Mouse (Mus musculus) C3H10T1/2 (cell line): ENCODE data around the gene Gdf11. TPM values are rescaled to one million over a fixed set of nuclear protein-coding genes. Genes with fewer than 3 reads are reported as not detected.

Experiments used
- polyA plus RNA-seq, 2 experiments: library from polyadenylated mRNA; unstranded; fragments of >200 nt; fragmentation: generic; extraction: Trizol; gene quantifications; one replicate each; pipeline ENCODE4 v1.2.1; 2012; ENCODE audit warnings: missing spikeins in 2 of 2

Gdf11 gene
- polyA plus RNA-seq = 10 to 100 TPM in 1 of 2 experiments, 1 to 10 TPM in 1; 4.7 to 18.4 TPM

DNA sequence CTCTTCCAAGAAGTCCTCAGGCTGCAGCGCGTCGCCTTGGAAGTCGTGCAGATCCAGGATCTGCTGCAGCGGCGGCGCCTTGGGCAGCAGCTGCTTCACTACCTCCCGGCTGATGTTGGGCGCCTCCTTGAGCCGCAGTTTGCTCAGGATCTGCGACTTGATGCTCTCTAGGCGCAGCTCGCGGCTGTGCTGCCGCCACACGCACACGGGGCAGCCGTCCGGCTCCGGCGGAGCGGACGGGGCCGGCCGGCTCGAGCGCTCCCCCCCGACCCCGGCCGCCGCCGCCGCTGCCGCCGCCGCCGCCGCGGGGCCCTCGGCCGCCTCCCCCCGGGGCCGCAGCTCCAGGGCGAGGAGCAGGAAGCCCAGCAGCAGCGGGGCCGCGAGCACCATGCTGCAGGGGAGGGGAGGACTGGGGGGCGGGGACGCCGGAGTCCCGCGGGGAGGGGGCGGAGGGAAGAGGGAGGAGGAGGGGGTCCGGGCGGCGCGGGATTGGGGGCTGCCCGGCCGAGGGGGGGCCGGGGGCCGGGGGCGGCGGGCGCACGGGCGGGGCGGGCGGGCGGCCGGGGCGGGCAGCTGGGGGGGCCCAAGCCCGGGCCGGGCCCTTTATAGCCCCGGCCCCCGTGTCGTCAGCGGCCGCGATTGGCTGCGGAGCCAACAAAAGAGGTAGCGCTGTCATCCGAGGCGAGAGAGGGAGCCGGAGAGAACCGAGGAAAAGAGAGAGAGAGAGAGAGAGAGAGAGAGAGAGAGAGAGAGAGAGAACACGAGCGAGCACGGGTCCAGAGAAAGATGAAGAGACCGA, at the start of gene Gdf11:
Gene Gdf11 (minus strand): TSS at position 423 of the 799 bp plus-strand sequence.

GRCm38 (mm10) chr10:128933574-128933973, 42.1 kb upstream of the Gdf11 start, which contains the start of gene Itga7:
Itga7 (plus strand) TSS chr10:128933818.

GRCm38 (mm10) chr10:128923935-128924334, 32.4 kb upstream of the Gdf11 start, which contains the start of gene Bloc1s1:
Bloc1s1 (minus strand) TSS chr10:128924035.

DNA sequence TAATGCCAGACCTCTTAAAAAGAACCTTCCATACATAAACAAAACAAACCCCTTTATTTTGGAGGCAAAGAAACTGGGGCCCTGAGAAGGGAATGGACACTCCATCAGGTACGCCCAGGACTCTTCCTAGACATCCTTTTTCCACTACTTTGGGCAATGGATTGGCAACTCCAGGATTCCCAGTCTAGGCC, 31.2 kb upstream of the Gdf11 start, which contains the start of gene Rdh5:
Gene Rdh5 (minus strand): TSS at position 67 of the 191 bp plus-strand sequence.

DNA sequence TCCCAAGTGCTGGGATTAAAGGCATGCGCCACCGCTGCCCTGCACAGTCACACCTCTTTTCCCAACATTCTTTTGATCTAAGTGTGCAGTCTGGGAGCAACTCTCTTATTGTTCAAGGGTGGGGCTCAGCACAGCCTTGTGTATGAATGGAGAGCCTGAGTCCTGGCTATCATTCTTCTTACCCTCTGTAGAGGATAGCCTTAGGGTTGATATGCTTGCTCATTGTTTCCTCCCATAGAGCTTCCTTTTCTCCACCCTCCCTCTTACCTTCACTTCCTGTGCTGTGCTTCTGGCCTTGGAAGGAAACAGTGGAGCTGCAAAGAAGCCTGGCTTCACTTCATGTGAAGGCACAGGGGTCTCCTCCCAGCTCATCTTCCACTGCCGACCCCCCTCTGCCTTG, 9.2 kb upstream of the Gdf11 start, which contains the start of gene Cd63:
Gene Cd63 (plus strand): TSS at position 292 of the 400 bp plus-strand sequence.

Other genes with a start within 250 kb of the Gdf11 start
- gene Ikzf4, start 245.7 kb downstream of the Gdf11 start, polyA plus RNA-seq = under 1 TPM in 1 of 2 experiments, not detected in 1; 0.07 TPM
- 10 to 100 TPM in 1 of 2 experiments, 1 to 10 TPM in 1; 6.0 to 11.3 TPM for gene Suox, start 217.6 kb downstream of the Gdf11 start, polyA plus RNA-seq
- gene Rab5b, start 195.5 kb downstream of the Gdf11 start, polyA plus RNA-seq = 10 to 100 TPM; 12.3 to 76.2 TPM
- gene Pmel, start 187.5 kb downstream of the Gdf11 start, polyA plus RNA-seq = under 1 TPM; 0.05 to 0.66 TPM
- 10 to 100 TPM in 1 of 2 experiments, 1 to 10 TPM in 1; 6.3 to 18.0 TPM for gene Cdk2, start 186.7 kb downstream of the Gdf11 start, polyA plus RNA-seq
- 1 to 10 TPM in 1 of 2 experiments, under 1 TPM in 1; 0.73 to 8.6 TPM for gene Dgka, start 146.9 kb downstream of the Gdf11 start, polyA plus RNA-seq
- gene Pym1, start 143.8 kb downstream of the Gdf11 start, polyA plus RNA-seq = 10 to 100 TPM; 34.2 to 39.0 TPM
- gene Mmp19, start 100.8 kb downstream of the Gdf11 start, polyA plus RNA-seq = 10 to 100 TPM in 1 of 2 experiments, under 1 TPM in 1; 0.77 to 12.4 TPM
- 10 to 100 TPM; 10.1 to 48.8 TPM for gene Dnajc14, start 87.7 kb downstream of the Gdf11 start, polyA plus RNA-seq
- gene Tmem198b, start 87.3 kb downstream of the Gdf11 start, polyA plus RNA-seq = 10 to 100 TPM; 14.8 to 25.5 TPM
- 10 to 100 TPM in 1 of 2 experiments, 1 to 10 TPM in 1; 4.9 to 44.4 TPM for gene Sarnp, start 74.4 kb downstream of the Gdf11 start, polyA plus RNA-seq
- gene Ormdl2, start 70.1 kb downstream of the Gdf11 start, polyA plus RNA-seq = 10 to 100 TPM; 27.5 to 30.0 TPM
- gene Cd63, start 9.3 kb upstream of the Gdf11 start, polyA plus RNA-seq = 1,000 to 10,000 TPM; 1,350 to 2,032 TPM
- 10 to 100 TPM in 1 of 2 experiments, 1 to 10 TPM in 1; 6.5 to 25.9 TPM for gene Rdh5, start 31.2 kb upstream of the Gdf11 start, polyA plus RNA-seq
- gene Bloc1s1, start 32.3 kb upstream of the Gdf11 start, polyA plus RNA-seq = 100 to 1,000 TPM; 303 to 605 TPM
- 1 to 10 TPM; 1.4 to 1.7 TPM for gene Itga7, start 42.1 kb upstream of the Gdf11 start, polyA plus RNA-seq
- gene Mettl7b, start 69.3 kb upstream of the Gdf11 start, polyA plus RNA-seq = under 1 TPM in 1 of 2 experiments, not detected in 1; 0.59 TPM
- gene Olfr9, start 97.7 kb upstream of the Gdf11 start, polyA plus RNA-seq = not detected
- not detected for gene Olfr763, start 119.1 kb upstream of the Gdf11 start, polyA plus RNA-seq
- gene Olfr764-ps1, start 148.2 kb upstream of the Gdf11 start, polyA plus RNA-seq = not detected
- gene Olfr765, start 158.3 kb upstream of the Gdf11 start, polyA plus RNA-seq = not detected
- gene Olfr766-ps1, start 177.3 kb upstream of the Gdf11 start, polyA plus RNA-seq = not detected
- not detected for gene Olfr767, start 191.2 kb upstream of the Gdf11 start, polyA plus RNA-seq
- gene Olfr768, start 207.7 kb upstream of the Gdf11 start, polyA plus RNA-seq = not detected
- not detected for gene Olfr769, start 226.1 kb upstream of the Gdf11 start, polyA plus RNA-seq
- gene Olfr770, start 247.3 kb upstream of the Gdf11 start, polyA plus RNA-seq = not detected